Mouse (Mus musculus): ENCODE measurements at regions not wholly inside any gene's neighbourhood (a gene's known extent, or its start where the extent isn't known, plus 50 kb on each side); places are given as distances from the start of the nearest gene placed in this dataset.
"Not testable (repeated sequence)": the region's sequence is repeated elsewhere in the genome, so short reads cannot be mapped to it uniquely, and the experiment has no call there.

DNA sequence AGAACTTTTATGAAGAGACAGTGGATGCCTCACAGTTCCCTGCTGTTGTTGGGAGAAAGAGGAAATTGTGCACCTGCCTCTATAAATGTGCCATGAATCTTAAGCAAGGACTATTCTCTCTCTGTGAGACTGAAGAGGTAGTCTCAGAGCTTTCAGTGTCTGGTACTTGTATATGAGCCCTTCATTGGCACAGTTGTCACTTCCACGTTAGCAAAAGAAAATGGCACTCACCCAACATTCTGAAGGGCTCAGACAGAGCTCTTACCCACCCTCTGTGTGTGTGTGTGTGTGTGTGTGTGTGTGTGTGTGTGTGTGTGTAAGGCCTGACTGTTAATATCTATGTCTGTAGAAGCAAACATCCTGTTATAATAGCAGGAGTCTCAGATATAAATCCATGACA lies 75.6 kb upstream of the Lhfpl3 start:
- ATAC-seq: peak; percentile 38; the same call in 1 of the 2 replicates
- Histone ChIP-seq H3K27ac (no peak overlapping the region), H3K4me1 (no peaks in the 10 kb centered on the region), H3K4me3 (no peak overlapping the region), H3K27me3 (no peaks in the 10 kb centered on the region), H3K9me3 (replicated peaks) (no peaks in the 10 kb centered on the region), H3K36me3 (ENCODE audit: poor library complexity, severe bottlenecking) (no peaks in the 10 kb centered on the region), H3K4me2 (no peak overlapping the region), H3K9ac (no peak overlapping the region)
- WGBS: 52% methylated on average over 1 of the region's 1 CpGs

DNA sequence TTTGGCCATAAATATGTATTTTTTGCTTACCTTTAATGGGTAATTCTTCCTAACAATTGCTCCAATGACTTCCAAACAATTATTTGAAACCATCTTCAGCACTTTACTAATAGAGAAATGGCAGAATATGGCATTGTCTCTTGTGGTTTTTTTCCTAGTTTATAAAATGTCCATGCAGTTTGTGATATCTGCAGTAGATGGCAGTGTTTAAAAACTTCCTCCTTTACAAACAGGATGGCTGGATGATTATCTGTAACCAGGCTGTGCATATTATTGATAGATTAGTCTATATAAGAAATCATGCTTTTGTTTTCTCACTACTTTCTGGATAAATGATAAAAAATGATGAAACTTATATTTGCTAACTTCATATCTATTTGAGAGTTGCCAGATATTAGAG lies 91.0 kb upstream of the Orc5 start:
- no peak overlapping the region for H3K4me3 ChIP-seq
- no peak overlapping the region for H3K4me2 ChIP-seq
- no peak overlapping the region for H3K9ac ChIP-seq
- H3K36me3 ChIP-seq (ENCODE audit: poor library complexity, severe bottlenecking): no peaks in the 10 kb centered on the region
- no peaks in the 10 kb centered on the region for H3K4me1 ChIP-seq
- no peaks in the 10 kb centered on the region for H3K27me3 ChIP-seq
- H3K9me3 ChIP-seq (replicated peaks): peaks cover 2% of the 10 kb centered on the region; the same call in 1 of the 2 replicates
- ATAC-seq: no peak
- H3K27ac ChIP-seq: no peak overlapping the region

DNA sequence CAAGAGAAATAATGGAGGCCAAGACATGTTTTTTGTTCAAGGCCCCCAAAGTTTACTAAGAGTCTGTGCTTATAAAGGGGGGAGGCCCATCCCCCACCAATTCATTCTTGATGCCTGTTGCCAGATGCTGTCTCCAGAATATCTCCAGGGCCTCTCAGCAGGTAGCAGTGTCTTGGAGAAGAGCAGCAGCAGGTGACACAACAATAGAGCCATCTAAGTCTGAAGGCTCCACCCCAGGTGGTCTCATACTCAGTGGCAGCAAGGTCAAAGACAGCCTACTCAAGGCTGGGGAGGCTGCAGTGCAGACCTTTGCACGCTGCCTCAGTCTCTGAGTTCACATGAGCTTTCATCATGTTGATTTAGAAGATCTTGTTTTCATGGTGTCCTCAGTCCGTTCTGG lies 66.8 kb upstream of the Orc5 start:
- not testable (repeated sequence) for H3K36me3 ChIP-seq (ENCODE audit: poor library complexity, severe bottlenecking); H3K9ac ChIP-seq; H3K27ac ChIP-seq; H3K4me2 ChIP-seq; H3K4me1 ChIP-seq; H3K4me3 ChIP-seq; H3K9me3 ChIP-seq (replicated peaks); H3K27me3 ChIP-seq; ATAC-seq
- 57% methylated on average over 2 of the region's 2 CpGs for WGBS
